Mouse (Mus musculus): ENCODE measurements at regions not wholly inside any gene's neighbourhood (a gene's known extent, or its start where the extent isn't known, plus 50 kb on each side); places are given as distances from the start of the nearest gene placed in this dataset.

DNA sequence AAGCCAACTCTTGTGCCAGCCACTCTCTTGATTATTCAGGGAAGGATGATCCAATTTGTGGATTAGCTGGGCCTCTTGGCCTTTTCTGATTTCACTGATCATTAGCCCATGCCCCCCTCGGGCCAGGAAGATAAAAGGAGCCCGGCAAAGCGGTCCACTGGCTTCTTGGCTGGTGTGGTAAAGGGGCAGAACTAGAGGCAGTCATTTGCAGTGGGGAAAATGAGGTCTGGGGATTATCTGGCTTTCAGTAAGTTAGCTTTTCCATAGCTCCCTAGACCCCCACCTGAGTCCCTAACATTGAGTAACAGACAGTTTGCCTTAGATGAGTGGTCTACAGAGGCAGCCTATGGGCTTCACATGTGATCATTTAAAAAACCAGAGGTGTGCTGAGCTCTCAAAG lies 163.7 kb downstream of the Insig2 start:
- TF ChIP-seq POLR2A (IDR thresholded peaks at IDR 0.05; ENCODE audit: borderline replicate concordance, extremely low read depth, insufficient read depth, insufficient read length, poor library complexity, severe bottlenecking) (no peak), CTCF (IDR thresholded peaks at IDR 0.05; ENCODE audit: borderline replicate concordance, extremely low read depth, insufficient read depth, insufficient read length) (no peak)
